Mouse (Mus musculus): ENCODE measurements around the gene Enpp7.

Enpp7 gene

GRCm38 (mm10) chr11:119035686-119036165, 47.7 kb downstream of the Enpp7 start:
- DNase-seq (ENCODE audit: low spot score): peak; percentile 69

- DNase-seq (ENCODE audit: low spot score): no peak
Observed at GRCm38 (mm10) chr11:119036447-119036846, 48.5 kb downstream of the Enpp7 start.

GRCm38 (mm10) chr11:119036934-119037779, 49.2 kb downstream of the Enpp7 start:
- peak; percentile 69 for DNase-seq (ENCODE audit: low spot score)

- DNase-seq (ENCODE audit: low spot score): peak; percentile 64
Observed at GRCm38 (mm10) chr11:119037780-119038401, 49.9 kb downstream of the Enpp7 start.

- no peak for DNase-seq (ENCODE audit: low spot score)
Observed at GRCm38 (mm10) chr11:119038744-119039484, 50.9 kb downstream of the Enpp7 start.

- DNase-seq (ENCODE audit: low spot score): no peak
Observed at GRCm38 (mm10) chr11:119039732-119040512, 51.9 kb downstream of the Enpp7 start.

- peak; percentile 100 for DNase-seq (ENCODE audit: low spot score)
Observed at GRCm38 (mm10) chr11:119040600-119041324, 52.8 kb downstream of the Enpp7 start, which contains the start of gene Cbx8. Gene Cbx8 (minus strand): TSS chr11:119040969.

- DNase-seq (ENCODE audit: low spot score): peak; percentile 84
Observed at GRCm38 (mm10) chr11:119041325-119041716, 53.3 kb downstream of the Enpp7 start.

- DNase-seq (ENCODE audit: low spot score): no peak
Observed at GRCm38 (mm10) chr11:119041750-119042465, 53.9 kb downstream of the Enpp7 start.

All from embryo, embryonic 10 days (tissue).